Mouse (Mus musculus) hindlimb bud, embryonic 11.5 days (tissue): ENCODE measurements around the gene Slc5a2.

Experiments used
- DNase-seq: peaks from one replicate; pipeline ENCODE4 v3.0.0-alpha.2; 2012; ENCODE audit warnings: low read depth, low spot score; ENCODE audit errors: extremely low spot score

The Slc5a2 gene

DNA sequence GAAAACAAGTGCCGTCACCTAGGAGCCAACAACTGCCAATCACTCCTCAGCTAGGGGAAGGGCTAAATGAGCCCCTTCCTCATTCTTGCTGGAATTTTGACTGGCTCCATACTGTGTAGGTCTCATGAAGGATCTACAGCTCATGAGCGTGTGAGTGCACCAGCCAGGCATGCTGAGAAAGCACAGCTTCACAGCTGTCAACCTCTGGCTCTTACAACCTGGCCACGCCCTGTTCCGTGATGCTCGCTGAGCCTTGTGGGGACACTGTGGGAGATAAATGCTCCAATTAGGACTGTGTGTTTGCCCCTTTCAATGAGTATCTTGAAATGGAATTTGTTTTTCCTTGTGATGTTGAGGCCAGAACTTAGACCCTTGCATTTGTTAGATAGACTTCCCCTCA is 15.5 kb upstream of the Slc5a2 start:
- no peak for DNase-seq

DNA sequence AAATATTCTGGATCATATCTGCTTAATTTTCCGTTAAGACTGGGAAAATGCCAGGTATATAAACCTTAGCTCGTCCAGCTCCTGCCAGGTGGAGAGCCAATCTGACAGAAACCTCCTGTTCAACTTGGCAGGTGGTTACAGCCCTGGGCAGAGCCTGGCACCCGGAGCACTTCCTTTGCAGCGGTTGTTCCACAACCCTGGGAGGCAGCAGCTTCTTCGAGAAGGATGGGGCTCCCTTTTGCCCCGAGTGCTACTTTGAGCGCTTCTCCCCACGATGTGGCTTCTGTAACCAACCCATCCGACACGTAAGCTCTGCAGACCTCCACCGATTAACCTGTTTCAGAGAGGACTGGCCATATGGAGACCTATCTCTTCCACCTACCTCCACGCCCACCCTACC is 13.5 kb upstream of the Slc5a2 start:
- no peak for DNase-seq

DNA sequence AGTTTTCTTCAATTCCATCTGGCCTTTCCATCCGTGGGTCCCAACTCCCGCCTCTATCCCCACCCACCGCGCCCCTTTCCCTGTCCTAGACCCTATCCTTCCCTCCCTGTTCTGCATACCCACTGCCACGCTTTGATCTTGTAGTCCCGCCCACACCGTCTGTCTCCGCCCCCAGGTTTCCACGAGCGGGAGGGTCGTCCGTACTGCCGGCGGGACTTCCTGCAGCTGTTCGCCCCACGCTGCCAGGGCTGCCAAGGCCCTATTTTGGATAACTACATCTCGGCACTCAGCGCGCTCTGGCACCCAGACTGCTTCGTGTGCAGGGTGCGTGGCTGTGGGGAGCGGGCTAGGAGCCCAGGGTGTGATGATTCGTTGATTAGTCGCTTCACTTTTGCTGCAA is 12.8 kb upstream of the Slc5a2 start:
- DNase-seq = no peak

DNA sequence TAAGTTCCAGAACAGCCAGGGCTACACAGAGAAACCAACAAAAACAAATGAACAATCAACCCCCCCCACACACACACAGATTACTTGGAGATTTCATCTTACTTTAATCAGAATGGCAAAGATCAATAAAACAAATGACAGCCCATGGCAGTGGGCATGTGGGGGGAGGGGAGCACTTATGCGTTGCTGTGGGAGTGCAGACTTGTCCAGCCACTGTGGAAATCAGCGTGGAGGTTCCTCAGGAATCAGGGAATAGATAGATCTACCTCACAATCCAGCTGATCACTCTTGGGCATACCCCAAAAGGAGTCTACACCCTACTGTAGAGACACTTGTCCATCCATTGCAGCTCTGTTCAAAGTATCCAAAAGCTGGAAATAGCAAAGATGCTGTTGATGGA is 10.5 kb upstream of the Slc5a2 start:
- no peak for DNase-seq

DNA sequence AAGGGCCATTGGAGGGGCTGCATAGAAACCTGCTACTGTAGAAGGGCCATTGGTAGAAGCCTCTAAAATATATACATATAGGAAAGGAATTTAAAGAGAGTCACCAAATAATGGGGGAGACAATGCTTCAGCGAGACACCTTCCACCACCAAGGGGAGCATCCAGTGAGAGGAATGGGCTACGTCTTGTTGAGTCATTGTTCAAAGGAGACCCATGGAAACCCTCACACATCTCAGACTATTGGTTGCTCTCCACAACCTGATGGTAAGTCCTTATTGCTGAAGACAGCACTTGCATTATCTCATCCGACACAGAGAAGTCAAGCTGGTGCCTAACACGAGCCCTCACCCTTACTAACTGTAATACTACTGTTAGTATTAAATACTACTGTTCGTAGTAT is 9.7 kb upstream of the Slc5a2 start:
- DNase-seq = no peak

DNA sequence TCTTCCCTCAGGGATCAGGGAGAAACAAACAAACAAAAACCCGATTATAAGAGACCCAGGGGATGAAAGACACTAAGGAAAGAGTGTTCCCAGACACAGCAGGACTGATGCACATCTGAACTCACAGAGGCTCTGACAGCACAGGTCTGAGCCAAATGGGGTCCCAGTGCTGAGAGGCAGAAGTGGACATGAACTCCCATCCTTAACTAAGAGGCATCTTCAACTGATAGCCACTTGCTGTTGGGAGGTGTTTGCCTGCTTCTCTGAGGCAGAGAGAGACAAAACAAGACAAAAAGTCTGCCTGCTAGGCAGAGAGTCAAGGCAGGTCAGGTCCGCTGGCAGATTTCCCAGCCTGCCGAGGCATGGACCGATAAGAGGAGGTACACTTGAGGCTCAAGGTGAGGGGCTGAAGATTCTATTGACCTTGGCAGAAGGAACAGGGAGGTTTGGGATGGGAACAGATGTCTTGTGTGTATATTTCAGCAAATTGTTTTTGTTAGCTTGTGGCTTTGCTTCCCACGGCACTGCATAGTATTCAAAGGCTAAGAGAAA is 8.6 kb upstream of the Slc5a2 start:
- DNase-seq = no peak

DNA sequence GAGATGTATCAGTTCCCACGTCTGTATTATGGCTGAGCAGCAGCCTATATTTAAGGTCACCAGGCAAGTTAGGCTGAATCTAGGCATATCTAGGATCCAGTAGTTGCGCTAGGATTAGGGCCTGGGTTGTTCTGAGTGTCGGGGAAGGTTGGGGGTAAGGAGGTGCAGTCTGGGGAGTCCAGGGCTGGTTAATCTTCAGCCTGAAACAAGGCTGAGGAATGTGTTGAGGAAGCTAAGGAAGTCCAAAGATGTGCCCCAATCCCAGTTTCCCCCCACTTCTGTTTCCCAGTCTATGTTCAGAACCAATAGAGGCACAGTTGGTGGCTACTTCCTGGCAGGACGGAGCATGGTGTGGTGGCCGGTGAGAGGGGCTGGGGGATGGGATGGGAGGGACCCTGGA is 599 bp downstream of the Slc5a2 start:
- no peak for DNase-seq

DNA sequence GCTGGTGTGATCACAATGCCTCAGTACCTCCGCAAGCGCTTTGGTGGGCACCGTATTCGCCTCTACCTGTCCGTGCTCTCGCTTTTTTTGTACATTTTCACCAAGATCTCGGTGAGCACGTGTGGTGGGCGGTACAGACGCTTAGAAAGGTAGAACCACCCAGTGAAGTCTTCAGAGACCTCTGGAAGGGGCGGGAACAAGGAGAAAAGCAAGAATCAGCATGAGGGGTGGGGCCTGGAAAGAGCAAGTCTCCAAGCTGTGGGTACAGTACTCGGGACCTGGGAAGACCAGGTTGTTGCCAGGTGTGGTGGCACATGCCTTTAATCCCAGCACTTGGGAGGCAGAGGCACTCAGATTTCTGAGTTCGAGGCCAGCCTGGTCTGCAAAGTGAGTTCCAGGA is 1.9 kb downstream of the Slc5a2 start:
- DNase-seq = no peak

DNA sequence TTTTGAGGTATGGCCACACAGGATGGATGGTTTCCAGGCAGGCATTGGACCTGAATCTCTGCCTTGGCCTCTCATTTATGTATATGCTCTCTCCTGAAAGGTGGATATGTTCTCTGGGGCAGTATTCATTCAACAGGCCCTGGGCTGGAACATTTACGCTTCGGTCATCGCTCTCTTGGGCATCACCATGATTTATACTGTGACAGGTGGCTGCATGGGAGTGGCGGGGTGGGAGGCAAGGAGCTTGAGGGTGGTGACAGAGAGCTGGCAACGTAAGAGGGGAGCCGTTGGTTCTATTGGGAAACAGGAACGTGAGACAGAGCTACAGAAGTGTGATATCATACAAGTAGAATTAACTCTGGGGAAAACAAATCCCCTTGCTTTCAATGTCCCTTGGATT is 2.4 kb downstream of the Slc5a2 start:
- DNase-seq = no peak

DNA sequence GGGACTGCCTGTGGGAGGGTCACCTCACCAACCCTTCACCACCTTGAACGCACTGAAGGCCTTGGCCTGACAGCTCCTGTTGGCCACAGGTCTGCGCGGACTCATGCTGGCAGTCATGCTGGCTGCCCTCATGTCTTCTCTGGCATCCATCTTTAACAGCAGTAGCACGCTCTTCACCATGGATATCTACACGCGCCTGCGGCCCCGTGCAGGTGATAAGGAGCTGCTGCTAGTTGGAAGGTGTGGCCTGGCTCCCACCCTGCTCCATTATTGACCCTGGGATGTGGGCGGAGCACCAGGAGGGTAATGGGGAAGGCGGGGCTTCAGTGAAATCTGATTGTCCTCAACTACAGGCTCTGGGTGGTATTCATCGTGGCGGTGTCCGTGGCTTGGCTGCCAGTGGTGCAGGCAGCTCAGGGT is 5.0 kb downstream of the Slc5a2 start:
- no peak for DNase-seq

DNA sequence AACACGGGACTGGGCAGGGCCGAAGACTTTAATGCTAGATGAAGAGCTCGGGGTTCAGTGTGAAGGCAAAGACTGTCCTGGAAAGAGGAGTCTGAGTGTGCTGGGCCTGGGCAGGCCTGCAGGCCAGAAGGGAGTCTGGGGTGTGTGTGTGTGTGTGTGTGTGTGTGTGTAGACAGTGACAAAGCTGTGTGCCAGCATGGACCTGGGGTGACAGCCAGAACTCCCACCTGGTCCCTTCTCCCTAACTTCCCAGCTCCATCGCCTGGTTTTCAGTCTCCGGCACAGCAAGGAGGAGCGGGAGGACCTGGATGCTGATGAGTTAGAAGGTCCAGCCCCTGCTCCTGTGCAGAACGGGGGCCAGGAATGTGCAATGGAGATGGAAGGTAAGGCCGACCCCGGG is 6.0 kb downstream of the Slc5a2 start:
- DNase-seq = no peak

DNA sequence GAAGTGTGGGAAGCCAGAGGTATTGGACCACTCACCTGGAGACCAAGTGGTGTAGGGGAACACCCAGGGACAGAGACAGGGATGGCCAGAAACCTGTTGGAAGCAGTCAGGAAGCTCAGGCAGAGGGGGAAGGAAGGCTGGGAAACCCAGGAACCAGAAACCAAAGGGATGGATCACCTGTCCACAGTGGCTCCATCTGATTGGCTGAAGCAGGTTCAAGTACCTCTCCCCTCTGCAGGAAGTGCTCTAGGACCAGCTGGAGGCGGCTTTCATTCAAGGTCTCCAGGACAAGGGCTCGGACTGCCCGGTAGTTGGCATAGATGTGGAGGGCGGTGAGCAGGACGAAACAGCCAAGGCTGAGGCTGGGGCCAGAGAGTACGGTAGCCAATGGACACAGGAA is 10.6 kb downstream of the Slc5a2 start:
- DNase-seq = no peak

DNA sequence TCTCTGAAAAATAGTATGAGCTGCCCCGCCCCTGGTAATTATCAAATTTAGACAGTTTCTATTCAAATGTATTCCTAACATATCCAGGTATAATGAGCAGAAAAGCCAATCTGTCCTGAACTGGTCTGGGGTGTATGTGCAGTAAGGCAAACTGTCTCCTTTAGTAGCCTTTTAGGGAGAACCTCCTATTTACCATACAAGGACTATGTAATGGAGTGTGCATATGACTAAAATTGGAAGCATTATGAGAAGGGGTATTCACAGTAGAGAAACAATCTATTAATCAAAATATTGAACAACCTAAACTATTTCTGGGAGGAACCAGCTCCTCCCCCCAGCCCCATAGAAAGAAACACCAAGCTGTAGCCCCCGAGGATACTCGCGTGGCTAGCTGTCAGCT is 14.3 kb downstream of the Slc5a2 start:
- DNase-seq = no peak

DNA sequence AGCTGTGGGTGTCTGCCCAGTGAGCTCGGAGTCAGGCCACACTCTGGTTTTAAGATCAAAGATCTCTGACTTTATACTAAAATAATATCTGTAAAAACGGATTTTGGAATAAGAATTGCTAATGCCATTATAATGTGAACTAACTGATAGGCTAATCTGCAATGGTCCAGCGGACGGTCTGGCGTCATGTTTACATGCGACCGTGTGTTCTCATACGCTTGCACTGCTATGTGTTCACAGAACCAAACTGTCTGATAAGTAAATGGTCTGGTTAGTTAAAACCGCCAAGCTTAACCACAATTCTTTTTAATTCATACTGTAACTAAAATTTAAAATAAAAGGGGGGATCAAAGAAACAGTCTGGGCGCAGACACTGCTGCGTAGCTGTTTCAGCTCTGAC is 16.3 kb downstream of the Slc5a2 start:
- DNase-seq = no peak

DNA sequence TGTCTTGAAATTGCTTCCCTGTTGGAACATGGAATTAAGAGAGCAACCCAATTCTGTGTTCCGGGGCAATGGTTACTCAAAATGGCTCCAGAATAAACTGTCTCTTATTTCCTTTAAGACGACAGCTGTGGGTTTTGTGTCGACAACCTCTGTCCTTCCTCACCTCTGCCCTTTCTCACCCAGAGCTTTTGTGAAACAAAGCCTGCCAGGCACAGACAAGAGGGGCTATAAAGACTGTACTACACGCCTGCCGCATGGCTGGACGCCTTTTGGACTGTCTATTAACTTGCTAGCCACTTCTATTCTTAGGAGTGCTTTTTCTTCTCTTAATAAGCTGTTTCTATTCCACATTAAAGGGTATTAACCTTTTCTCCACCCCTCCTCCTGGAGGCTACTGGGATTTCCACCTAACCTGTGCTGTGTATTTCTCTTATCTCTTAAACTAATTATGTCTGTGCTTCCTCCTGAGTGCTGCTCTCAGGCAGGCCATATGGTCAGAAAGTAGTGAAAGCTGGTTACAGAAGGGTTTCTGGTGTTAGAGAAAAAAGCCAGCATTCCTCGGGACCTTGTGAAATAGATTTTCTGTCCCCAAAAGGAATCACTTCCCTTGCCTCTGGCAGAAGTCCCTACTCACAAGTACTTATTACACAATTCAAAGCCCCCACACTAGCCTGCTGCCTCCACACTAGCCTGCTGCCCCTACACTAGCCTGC is 17.2 kb downstream of the Slc5a2 start:
- DNase-seq = no peak

DNA sequence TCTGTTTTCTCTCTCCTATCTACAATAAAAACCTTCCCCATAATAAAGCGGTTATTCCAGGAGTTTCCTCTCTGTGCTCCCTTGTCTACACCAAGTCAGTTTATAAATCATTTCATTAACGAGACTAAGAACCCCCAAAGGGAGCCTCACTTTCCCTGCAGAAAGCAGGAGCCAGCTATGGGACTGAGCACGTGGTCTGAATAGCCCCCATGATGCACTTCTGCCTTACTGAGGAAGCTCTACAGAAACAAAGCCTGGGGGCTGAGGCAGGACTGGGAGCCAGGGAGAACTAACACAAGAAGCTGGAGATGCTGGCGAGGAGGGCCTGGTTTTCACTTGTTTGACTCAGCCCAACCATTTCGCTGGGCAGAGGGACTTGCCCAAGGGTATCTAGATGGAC is 18.6 kb downstream of the Slc5a2 start:
- DNase-seq = no peak

DNA sequence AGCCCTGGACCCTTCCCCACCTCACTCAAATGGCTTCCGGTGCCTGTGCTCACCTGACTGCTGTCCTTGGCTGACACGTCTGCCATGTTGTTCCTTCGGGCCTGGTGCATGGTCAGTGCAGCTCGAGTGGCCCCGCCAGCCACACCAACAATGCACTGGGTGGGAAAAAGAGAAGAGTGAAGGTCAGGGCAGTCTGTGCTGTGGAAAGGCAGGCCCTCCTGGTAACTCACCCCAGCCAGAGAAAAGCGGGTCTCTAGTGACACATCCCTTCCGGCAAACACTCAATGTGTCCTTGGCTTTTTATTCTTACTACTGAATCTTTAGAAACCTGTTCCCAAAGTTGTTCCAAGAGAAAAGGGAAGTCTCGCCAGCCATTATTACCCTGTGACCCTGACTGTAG is 19.6 kb downstream of the Slc5a2 start:
- no peak for DNase-seq

DNA sequence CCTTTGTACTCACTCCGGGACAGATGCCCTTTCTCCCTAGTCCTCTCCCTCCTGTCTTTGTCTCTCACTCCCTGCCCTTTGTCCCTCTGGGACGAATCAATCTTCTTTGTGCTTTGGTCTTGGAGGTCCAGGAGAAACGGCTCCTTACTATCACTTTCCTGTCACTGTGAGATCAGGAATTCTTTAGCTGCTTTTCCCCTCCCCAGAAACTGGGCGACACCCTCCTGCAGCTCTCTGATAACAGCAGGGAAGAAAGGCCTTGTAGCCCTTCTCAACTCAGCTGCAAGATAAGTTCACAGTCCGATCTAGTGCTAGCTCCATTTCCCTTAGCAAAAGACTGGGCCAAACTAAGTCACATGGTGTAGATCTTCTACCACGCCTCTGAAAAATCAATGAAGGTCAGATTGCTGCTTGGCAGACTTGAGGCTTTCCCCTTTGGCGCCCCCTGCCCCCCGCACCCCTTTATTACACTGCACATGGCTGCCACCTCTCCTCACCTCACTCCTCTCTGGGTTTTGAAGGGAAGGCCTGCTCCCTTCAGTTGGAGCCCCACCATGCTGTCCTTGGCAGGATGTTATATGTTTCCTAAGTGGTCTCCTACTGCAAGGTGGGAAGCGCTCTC is 23.6 kb downstream of the Slc5a2 start:
- no peak for DNase-seq

DNA sequence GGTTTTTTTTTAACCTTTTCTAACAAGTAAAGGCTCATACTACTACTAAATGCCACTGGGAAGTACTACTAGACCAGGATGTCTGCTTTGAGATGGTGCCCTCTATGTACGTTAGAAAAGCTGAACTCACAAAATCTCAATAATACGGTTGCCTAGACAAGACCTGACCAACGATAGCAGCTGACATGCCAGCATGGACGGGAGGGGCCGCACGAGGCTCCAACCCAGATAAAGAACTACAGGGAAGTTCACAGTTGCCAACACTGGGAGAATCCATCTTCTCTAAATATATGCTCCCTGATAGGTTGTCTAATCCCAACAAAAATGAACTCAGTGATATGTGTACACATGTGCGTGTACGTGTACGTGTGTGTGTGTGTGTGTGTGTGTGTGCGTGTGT is 29.3 kb downstream of the Slc5a2 start:
- no peak for DNase-seq

DNA sequence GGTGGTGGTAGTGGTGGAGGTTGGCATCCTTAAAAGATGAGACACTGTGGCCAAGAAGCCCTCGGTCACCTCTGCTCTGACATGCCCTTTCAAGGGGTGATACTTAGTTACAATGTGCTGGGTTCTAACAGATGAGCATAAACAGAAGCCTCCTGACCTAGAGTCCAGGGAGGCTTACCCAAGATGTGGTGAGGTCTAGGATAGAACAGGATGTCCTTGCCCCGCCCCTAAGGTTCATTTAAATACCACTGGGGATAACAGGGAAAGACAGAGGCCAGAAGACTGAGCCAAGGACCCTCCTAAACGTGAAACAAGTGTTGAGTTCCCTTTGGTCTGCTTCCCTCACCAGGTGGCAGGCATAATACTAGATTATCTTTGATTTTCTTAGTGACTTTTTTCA is 31.1 kb downstream of the Slc5a2 start:
- no peak for DNase-seq

DNA sequence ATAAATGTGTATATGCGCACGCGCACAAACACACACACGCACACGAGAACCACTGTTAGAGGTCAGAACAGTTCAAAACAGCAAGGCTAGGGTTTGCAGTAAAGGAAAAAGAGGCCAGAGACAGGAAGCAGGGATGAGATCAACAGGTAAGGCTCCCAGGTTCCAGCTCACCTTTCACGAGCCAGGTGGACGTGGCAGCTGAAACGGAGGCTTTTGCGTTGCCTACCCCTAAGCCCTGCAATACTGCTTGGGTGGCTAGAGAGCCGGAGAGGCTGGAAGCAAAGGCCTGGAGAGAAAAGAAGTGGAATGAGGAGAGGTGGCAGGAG is 31.8 kb downstream of the Slc5a2 start:
- DNase-seq = no peak

DNA sequence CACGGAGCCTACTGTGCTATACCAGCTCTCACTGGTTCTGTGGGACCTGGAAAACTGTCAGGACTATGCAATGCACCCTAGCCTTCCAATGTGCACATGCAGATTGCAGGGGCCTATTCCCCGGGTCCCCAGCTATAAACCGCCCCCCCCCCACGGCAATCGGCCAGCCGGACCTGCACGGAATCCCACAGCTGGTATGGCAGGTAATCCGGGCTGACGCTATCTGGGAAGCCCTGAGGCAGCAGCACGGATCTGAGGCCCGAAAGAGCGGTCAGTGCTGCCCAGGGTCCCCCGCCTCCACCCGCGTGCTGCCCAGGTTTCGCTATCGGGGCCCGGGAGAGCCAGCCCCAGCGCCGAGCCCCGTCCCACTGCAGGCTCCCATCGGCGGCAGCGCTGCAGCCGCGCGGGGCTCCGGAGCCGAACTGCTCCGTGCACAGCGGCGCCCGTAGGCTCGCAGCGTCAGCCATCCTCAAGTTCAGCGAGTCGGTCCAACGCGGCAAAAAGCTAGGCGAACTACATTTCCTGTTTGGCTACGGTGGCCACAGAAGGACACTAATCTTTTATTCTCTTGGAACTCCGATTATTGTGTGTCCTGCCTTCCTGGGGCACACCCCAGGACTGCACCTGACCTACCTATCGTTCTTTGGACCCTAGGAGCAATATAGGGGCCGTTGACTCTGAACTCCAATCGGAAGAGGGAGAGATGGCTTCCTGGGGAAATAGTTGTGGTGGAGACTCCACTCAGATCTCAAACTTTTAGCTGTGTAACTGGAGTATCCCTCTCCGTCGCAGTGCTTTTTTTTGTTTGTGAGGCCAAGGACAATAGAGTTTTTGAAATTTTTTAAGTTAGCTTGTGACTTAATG is 32.4 kb downstream of the Slc5a2 start, which contains the start of gene BC017158:
Gene BC017158, minus strand, starts transcription at position 554 of the 864 bp plus-strand sequence.
- no peak for DNase-seq
